Mouse (Mus musculus): ENCODE measurements around the gene Nprl2.
A peak's percentile ranks its signal among the peaks of the same experiment; 100 is the strongest.

The Nprl2 gene

DNA sequence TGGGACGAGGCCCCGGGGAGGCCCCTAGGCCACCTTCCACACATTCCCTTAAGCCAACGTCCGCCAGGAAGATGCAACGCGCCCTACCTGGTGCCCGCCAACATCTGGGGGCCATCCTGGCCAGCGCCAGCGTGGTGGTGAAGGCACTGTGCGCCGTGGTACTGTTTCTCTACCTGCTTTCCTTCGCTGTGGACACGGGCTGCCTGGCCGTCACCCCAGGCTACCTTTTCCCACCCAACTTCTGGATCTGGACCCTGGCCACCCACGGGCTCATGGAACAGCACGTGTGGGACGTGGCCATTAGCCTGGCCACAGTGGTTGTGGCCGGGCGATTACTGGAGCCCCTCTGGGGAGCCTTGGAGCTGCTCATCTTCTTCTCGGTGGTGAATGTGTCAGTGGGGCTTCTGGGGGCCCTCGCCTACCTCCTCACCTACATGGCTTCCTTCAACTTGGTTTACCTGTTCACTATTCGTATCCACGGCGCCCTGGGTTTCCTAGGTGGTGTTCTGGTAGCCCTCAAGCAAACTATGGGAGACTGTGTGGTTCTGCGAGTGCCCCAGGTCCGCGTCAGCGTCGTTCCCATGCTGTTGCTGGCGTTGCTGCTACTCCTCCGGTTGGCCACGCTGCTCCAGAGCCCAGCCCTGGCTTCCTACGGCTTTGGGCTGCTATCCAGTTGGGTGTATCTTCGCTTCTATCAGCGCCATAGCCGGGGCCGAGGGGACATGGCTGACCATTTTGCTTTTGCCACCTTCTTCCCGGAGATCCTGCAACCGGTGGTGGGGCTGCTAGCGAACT lies 7.4 kb upstream of the Nprl2 start:
- DNase-seq (ENCODE audit: low spot score), result peak; percentile 48

DNA sequence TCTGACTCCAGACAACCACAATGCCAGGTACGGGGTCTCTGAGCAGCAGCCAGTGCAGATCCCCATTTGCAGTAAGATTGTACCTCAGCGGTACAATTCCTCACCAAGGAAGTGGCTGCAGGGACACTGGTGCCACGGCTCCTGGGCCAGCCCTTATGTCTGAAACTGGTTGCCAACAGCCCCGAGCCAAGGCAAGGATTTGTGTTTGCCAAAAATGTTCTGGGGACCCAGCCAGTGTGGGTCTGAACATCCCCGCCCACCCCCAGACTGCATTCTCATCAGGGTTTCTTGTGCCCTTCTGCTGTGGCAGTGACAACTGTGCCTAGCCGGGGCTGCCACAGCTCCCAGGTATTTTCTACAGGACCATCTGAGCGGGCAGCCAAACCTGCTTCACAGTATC lies 3.8 kb upstream of the Nprl2 start:
- no peak for DNase-seq (ENCODE audit: low spot score)

DNA sequence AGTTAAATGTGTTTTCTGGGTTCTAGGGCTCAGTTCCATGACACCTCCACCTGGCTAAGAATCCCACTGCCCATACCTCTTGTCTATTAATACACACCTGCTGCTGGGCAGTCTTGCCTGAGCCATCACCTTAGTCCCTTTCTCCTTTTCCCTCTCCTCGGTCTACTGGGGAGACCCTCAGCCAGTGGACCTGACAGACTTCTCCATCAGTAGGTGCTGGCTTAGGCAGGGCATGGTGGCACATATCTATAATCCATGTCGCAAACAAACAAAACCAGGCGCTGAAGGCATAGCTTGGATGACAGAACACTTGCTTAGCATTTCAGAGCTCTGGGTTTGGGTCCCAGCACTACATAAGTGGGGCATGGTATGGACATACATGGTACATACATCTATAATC lies 3.3 kb upstream of the Nprl2 start:
- DNase-seq (ENCODE audit: low spot score), result no peak

DNA sequence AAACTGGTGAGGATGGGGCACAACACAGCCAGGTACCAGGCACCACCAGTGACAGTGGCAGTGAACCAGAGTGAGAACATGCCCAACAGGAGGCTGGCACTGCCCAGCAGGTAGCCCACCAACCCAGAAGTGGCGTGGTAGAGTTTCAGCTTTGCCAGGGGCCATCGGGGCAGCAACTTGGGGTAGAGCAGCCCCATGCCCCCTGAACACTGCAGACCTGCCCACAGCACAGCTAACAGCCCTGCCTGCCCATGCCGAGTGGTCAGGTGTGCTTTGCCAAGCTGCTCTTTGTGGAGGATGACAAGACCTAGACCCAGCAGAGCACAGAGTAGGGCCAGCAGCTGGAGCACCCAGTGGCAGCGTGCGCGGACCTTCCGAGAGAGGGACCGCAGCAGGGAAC lies 2.1 kb upstream of the Nprl2 start:
- no peak for DNase-seq (ENCODE audit: low spot score)

DNA sequence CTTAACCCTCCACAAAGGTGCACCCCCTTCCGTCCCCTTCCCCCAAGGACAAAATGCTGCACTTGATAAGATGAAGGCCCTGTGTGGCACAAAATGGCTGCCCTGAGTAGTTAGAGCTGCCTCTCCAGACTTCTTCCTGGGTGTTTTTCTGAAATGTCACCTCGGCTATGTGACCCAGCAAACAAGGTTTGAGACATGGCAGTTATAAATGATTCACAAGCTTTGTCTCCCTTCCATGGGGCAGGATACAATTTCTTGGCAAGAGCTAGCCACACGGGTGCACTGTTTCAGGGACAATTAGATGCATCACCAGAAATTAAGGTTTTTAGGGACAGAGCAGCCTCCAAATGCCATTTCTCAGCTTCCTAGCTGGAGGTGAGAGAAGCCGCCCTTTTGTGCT lies 1.6 kb upstream of the Nprl2 start:
- no peak for DNase-seq (ENCODE audit: low spot score)

DNA sequence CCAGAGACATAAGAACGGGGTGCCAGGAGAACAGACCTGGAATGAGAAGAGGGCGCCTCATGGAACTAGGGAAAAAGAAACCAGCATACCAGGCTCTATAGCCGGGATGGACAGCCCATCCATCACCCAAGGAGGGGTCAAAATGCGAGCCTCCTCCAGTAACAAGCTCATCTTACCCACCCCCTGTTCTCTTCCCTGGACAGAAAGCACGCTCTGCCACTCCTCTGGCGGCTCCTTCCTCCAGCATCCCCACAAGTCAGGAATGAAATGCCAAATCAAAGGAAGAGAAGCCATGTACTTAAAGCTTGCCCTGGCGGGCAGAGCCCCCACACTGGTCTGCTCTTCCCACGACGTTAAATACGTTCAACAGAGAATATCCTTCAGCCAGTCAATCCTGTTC lies 1.0 kb upstream of the Nprl2 start:
- DNase-seq (ENCODE audit: low spot score), result no peak

DNA sequence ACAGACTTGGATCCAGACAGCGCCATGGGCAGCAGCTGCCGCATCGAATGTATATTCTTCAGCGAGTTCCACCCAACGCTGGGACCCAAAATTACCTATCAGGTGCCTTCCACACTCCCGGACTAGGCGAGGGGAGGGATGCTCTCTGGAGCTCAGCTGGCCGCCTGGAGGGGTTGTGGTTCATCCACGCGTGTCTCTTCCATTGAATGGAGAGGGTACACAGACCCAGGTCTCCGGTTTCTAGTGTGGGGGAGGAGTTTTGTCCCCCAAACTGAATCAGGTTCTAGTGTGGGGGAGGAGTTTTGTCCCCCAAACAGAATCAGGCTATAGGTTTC lies 293 bp downstream of the Nprl2 start:
- no peak for DNase-seq (ENCODE audit: low spot score)

DNA sequence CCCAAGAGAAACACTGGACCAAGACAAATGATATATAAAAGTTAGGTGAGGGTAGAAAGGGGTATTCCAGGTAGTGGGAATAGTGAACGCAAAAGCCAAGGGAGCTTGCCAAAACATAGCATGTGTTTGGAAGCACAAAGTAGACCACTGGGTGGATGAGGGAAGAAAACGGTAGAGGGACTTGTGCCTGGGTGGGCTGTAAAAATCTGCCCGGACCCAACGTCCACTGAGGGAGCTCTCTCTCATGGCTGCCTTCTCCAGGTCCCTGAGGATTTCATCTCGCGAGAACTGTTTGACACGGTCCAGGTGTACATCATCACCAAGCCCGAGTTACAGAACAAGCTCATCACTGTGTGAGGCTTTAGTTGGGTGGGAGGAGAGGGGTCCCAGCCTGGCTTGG lies 695 bp downstream of the Nprl2 start:
- no peak for DNase-seq (ENCODE audit: low spot score)

DNA sequence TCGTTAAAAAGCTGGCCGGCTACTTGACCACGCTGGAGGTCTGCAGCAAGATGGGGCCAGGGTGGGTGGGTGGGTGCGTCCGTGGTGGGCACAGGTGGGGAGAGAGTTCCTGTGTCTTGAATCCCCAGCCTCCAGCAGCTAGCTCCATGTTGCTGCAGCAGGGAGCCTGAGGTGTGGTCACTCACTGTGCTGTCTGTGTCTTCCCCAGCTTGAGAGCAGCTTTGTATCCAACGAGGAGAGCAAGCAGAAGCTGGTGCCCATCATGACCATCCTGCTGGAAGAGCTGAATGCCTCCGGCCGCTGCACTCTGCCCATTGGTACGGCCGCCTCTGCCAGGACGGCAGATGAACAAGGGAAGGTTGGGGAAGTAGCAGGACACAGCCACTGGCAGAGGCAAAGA lies 1.3 kb downstream of the Nprl2 start:
- DNase-seq (ENCODE audit: low spot score), result no peak

DNA sequence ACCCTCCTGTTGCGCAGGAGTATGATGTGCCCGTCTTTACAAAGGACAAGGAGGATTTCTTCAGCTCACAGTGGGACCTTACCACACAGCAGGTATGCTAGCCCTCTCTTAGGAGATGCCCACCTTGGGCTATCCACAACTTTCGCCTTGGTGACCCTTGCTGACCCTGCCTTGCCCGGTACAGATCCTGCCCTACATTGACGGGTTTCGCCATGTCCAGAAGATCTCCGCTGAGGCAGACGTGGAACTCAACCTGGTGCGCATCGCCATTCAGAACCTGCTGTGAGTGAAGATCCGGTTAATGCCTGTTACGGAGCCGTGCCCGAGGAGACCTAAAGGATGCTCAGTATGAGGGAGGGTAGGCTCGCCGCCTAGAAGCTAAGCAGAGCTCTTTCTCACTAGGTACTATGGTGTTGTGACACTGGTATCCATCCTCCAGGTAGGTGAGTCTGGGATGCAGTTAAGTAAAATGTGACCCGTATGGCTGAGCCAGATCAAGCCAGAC lies 2.2 kb downstream of the Nprl2 start:
- no peak for DNase-seq (ENCODE audit: low spot score)

DNA sequence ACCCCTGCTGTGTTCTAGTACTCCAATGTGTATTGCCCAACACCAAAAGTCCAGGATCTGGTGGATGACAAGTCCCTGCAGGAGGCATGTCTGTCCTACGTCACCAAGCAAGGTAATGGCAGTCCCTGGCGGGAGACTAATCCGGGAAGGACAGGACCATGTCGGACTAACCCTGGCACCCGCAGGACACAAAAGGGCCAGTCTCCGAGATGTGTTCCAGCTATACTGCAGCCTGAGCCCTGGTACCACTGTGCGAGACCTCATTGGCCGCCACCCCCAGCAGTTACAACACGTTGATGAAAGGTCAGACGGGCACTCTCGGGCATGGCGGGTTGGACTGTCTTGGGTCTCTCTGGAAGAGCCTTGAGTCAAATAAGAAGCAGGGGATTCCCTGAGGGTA lies 2.7 kb downstream of the Nprl2 start:
- no peak for DNase-seq (ENCODE audit: low spot score)

DNA sequence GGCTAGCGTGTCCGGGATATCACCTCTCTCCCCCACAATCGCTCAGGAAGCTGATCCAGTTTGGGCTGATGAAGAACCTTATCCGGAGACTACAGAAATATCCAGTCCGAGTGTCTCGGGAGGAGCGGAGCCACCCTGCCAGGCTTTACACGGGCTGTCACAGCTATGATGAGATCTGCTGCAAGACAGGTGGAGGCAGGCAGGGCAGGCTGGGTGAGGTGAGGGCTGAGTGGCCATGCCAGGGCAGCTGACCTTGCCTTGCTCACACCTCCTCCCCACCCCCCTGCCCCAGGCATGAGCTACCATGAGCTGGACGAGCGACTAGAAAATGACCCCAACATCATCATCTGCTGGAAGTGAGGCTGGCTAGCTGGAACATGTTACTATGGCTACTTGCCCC lies 3.2 kb downstream of the Nprl2 start:
- no peak for DNase-seq (ENCODE audit: low spot score)

DNA sequence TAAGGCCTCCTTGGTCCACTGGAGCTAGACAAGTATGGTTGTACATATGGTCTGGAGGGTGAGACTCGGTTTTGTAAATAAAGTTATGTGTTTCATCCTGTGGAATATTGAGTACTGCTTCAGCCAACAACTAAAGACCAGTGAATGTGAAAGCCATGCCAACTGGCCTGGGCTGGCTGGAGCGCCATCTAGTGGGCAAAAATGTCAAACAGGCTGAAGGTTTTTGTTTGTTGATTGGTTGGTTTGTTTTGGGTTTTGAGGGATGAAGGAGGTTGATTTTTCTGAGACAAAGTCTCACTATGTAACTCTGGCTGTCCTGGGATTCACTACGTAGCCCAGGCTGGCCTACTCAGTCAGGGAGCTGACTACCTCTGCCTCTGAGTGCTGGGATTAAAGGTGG lies 3.6 kb downstream of the Nprl2 start:
- DNase-seq (ENCODE audit: low spot score), result peak; percentile 75

DNA sequence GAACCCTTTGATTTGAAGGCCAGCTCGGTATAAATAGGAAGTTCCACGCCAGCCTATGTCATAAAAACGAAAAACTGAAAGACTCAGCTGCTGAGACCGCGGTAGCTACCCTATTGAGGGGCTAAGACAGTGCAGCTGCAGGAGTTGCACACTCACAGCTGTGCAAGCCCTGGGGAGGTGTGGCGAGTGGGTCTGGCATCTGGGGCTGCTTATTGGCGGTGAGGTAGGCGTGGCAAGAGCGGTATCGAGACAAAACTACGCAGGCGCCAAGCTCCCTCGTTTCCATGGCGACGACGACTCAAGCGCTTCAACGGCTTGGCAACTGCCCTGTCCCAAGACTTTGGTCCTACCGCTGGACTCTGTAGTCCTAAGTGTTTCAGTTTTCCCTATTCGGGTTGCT lies 5.0 kb downstream of the Nprl2 start, which contains the start of gene Zmynd10:
TSS of gene Zmynd10 (plus strand) at position 273 of the 400 bp plus-strand sequence.
- peak; percentile 93 for DNase-seq (ENCODE audit: low spot score)

DNA sequence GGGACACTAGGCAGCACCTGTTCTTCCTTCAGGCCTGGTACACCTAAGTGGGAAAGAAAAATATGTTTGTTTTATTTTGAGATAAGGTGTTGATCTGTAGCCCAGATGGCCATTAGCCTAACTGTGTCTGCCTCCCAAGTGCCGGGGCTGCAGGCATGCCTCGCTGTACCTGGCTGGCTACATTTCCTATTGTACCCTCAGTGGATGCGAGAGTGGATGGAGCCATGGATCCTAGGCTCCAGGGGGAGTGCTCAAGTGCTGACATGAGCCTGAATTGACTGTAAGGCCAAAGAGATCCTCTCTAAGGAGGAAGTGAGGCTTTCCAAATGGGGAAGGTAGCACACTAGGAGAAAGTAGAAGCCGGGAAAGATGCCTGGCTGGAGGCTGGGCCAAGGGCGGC lies 5.9 kb downstream of the Nprl2 start:
- DNase-seq (ENCODE audit: low spot score), result no peak

DNA sequence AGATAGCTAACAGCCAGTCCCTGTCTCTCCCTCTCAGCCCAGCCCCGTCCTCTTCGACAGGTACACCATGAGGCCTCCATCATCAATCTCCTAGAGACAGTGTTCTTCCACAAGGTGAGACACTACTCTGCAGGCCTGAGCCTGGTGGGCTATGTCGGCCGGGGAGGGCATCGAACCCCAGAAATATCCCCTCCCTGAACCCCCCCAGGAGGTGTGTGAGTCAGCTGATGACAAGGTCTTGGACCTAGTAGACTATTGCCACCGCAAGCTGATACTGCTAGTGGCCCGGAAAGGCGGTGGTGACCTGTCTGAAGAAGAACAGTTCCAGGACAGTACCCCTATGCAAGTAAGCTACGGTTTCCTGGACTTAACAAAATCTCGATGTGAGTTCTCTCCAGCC lies 6.8 kb downstream of the Nprl2 start:
- DNase-seq (ENCODE audit: low spot score), result no peak

DNA sequence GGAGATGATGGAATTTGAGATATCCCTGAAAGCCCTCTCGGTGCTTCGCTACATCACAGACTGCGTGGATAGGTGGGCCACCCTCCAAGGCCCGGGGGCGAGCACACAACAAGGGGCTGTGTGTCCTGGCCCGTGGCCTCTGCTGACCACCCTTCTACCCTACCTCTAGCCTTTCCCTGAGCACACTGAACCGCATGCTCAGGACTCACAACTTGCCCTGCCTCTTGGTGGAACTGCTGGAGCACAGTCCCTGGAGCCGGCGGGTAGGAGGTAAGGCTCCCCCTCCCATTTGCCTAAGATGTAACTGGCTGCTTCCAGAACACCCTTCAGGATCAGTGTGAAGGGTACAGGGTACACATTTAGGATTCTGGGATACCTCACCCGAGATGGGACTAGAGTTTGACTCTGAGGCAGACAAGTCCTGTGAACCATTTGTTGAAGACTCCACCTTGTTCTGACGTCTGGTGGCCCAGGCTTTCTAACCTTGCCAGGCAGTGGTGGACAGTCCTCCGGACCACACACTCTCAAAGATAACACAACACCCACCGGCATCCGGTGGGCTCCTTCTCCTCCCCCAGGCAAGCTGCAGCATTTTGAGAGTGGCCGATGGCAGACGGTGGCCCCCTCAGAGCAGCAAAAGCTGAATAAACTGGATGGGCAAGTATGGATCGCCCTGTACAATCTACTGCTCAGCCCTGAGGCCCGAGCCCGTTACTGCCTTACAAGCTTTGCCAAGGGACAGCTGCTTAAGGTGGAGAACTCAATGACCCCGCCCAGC lies 7.5 kb downstream of the Nprl2 start:
- DNase-seq (ENCODE audit: low spot score), result no peak

DNA sequence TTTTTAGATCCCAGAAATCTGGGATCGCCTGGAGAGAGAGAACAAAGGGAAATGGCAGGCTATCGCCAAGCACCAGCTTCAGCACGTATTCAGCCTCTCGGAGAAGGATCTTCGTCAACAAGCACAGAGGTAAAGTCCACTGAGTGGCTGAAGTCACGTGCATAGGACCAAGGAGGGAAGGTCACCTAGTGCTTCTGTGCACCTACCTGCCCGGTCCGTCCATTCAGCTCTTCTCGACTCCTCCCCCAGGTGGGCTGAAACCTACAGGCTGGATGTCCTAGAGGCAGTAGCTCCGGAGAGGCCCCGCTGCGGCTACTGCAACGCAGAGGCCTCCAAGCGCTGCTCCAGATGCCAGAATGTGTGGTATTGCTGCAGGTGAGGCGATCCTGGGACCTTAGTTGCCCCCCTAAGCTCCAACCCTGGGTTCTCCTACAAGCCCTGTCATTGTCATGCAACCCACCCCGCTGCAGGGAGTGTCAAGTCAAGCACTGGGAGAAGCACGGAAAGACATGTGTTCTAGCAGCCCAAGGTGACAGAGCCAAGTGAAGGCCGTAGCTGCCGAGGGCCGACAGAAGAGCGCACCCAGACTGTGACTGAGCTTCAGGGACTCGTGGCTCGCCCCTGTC lies 8.6 kb downstream of the Nprl2 start:
- DNase-seq (ENCODE audit: low spot score), result no peak

DNA sequence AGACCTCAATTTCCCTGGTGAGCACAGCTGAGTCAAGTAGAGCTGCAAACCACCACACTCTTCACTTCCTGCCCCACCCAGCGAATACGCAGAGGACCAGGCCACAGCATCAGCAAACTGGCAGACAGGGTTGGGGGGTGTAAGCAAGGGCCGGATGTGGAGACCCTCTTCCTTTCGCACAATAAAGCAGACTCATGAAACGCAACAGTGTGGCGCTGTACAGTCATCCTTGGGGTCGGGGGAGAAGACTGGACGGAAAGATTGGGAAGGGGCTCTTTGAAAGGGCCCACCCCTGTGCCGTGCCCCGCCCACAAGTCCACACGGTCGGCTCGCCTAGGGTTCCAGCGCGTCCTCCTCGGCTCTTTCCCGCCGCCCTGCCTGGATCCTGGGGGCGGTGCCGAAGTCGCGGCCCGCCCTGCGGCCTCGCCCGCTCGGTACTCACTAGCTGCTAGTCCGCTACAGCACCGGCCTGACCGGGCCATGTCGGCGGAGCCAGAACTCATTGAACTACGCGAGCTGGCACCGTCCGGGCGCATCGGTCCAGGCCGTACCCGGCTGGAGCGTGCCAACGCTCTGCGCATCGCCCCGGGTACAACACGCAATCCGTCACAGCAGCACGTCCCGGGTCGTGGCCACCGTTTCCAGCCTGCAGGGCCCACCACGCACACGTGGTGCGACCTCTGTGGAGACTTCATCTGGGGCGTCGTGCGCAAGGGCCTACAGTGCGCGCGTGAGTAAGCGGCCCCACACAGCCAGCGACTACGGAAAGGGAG lies 9.3 kb downstream of the Nprl2 start, which contains the start of gene Rassf1:
TSS of gene Rassf1 (plus strand) at position 439 of the 773 bp plus-strand sequence.
- DNase-seq (ENCODE audit: low spot score), result no peak

DNA sequence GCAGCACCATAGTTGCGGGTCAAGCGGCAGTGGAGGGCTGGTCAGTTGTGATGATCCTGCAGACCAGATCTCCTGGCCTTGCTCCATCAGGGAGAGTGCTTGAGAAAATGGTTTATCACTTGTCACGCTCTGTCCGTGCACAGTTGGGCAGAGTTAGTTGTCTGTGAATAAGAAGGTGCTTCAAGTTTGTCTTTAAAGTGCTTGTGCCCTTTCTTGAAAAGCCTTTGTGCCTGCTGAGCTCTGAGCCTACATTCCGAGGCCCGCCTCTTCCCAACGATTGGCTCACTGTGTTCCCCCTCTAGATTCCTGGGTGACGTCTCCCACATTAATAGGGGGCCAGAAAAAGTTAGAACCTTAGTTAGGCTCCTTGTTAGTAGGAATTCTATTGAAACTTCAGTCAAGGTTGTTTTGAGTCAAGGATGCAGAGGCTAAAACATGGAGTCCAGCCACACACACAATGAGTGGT lies 9.9 kb downstream of the Nprl2 start:
- no peak for DNase-seq (ENCODE audit: low spot score)

DNA sequence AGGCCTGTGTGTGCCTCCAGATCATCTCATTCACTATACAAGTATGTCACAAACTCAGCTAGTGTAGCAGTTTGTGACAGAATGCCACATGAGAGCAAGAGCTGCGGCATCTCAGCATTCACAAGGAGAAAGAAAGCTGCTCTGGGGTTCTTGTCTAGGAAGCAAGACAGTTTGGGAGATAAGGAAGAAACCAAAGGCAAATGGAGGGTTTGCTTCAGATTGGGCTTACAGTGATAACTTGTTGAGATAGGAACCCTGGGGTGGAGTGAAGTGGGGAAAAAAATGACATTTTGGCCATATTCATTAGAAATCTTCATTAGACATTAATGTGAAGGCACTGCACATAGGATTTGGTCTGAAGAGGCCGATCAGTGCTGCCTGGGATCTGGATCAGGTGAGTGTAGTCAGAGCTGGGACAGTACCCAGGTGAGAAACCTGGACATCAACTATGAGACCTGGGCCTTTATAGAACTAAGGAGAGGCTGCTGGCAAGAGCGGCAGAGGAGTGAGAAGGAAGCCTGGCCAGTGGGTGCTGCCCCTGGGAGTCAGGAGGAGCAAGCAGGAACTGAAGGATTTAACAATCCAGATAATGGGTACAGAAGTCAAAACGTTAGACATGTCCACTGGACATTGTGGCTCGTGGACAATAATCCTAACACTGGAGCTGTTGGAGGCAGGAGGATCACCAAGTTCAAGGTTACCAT lies 10.8 kb downstream of the Nprl2 start:
- no peak for DNase-seq (ENCODE audit: low spot score)

Measured in c-Kit-positive CD71-positive TER-119-positive erythroid progenitor cells, embryonic 14.5 days (primary cell).